In genomic region chr2:27959275-27959674, GRCm38 (mm10) we compare ENCODE assay signal across 21 mouse cellular contexts.
A peak's percentile ranks its signal among the peaks of the same experiment; 100 is the strongest.
DNase-seq lines count a peak whose midpoint lies in the region; ATAC-seq and TF ChIP-seq lines count a peak whose summit lies in the region.
"Had no signal": no experiment of that assay in that cellular context is flagged by ENCODE, and none has a peak within 500 bp of the region (broad histone marks: within the 10 kb centered on the region; RNA-seq: fewer than 3 reads in every experiment).

No protein-coding gene starts in this region.

- H3K36me3 ChIP-seq in kidney, embryonic 14.5 days (ENCODE audit: control insufficient read depth, insufficient read depth, low read length): peaks cover 9% of the 10 kb centered on the region; the same call in 1 of the 2 replicates
- H3K36me3 ChIP-seq in kidney, embryonic 16.5 days (ENCODE audit: insufficient read depth, low read length): no peaks in the 10 kb centered on the region
- H3K36me3 ChIP-seq in lung, embryonic 14.5 days (ENCODE audit: insufficient read depth): peaks cover 61% of the 10 kb centered on the region
- peaks cover 7% of the 10 kb centered on the region; the same call in 1 of the 2 replicates for H3K36me3 ChIP-seq in stomach, postnatal 0 days (ENCODE audit: control insufficient read depth, insufficient read depth, low read length)
- H3K36me3 ChIP-seq: hindbrain, embryonic 13.5 days; intestine, embryonic 15.5 days; liver, embryonic 15.5 days; midbrain, embryonic 13.5 days had no signal

- TF ChIP-seq EP300 in stomach, postnatal 0 days (optimal IDR thresholded peaks at IDR 0.05): no peak

- ATAC-seq in kidney, embryonic 14.5 days (ENCODE audit: low FRiP score, low TSS enrichment): 0 out of 2 replicates have a peak, but pooled peaks have one; percentile 29
- no peak for ATAC-seq in kidney, embryonic 16.5 days (ENCODE audit: low FRiP score, low TSS enrichment)
- no peak for ATAC-seq in lung, embryonic 14.5 days (ENCODE audit: insufficient read depth)
- ATAC-seq in stomach, postnatal 0 days (ENCODE audit: low FRiP score, low TSS enrichment): no peak
- no peak for ATAC-seq in megakaryocyte-erythroid progenitor cell, adult 5-6 weeks (replicated peaks; ENCODE audit: low FRiP score, low TSS enrichment, poor library complexity, severe bottlenecking)
- ATAC-seq: intestine, embryonic 15.5 days; midbrain, embryonic 13.5 days had no signal

- no peaks in the 10 kb centered on the region for H3K27me3 ChIP-seq in kidney, embryonic 14.5 days (ENCODE audit: control insufficient read depth, insufficient read depth, low read length)
- no peaks in the 10 kb centered on the region for H3K27me3 ChIP-seq in kidney, embryonic 16.5 days (ENCODE audit: insufficient read depth, low read length)
- H3K27me3 ChIP-seq in lung, embryonic 14.5 days (ENCODE audit: insufficient read depth, low read length): no peaks in the 10 kb centered on the region
- H3K27me3 ChIP-seq in stomach, postnatal 0 days (ENCODE audit: control insufficient read depth, insufficient read depth, low read length): no peaks in the 10 kb centered on the region
- H3K27me3 ChIP-seq: embryonic facial prominence, embryonic 13.5 days; intestine, embryonic 15.5 days; limb, embryonic 12.5 days; midbrain, embryonic 13.5 days had no signal

- no peak overlapping the region for H3K4me2 ChIP-seq in kidney, embryonic 14.5 days (replicated peaks; ENCODE audit: low read depth, low read length)
- H3K4me2 ChIP-seq in kidney, embryonic 16.5 days (replicated peaks; ENCODE audit: low read depth, low read length): no peak overlapping the region
- no peak overlapping the region for H3K4me2 ChIP-seq in lung, embryonic 14.5 days
- H3K4me2 ChIP-seq in stomach, postnatal 0 days (replicated peaks; ENCODE audit: low read depth): no peak overlapping the region
- H3K4me2 ChIP-seq: embryonic facial prominence, embryonic 13.5 days; heart, embryonic 11.5 days; hindbrain, embryonic 13.5 days; intestine, embryonic 15.5 days; limb, embryonic 12.5 days; liver, embryonic 15.5 days; midbrain, embryonic 13.5 days had no signal

- H3K27ac ChIP-seq in kidney, embryonic 14.5 days (ENCODE audit: low read depth, low read length): no peak overlapping the region
- no peak overlapping the region for H3K27ac ChIP-seq in kidney, embryonic 16.5 days (ENCODE audit: low read length)
- H3K27ac ChIP-seq in lung, embryonic 14.5 days (ENCODE audit: low read depth): no peak overlapping the region
- no peak overlapping the region for H3K27ac ChIP-seq in stomach, postnatal 0 days (replicated peaks)
- H3K27ac ChIP-seq: embryonic facial prominence, embryonic 13.5 days; gastrocnemius, adult 2 months; hindbrain, embryonic 13.5 days; intestine, embryonic 15.5 days; limb, embryonic 12.5 days; liver, embryonic 15.5 days; macrophage; midbrain, embryonic 13.5 days had no signal

- peak; percentile 19; the same call in 1 of the 2 replicates for TF ChIP-seq CTCF in lung, embryonic 14.5 days (IDR thresholded peaks at IDR 0.05; ENCODE audit: low read depth)
- peak; percentile 45 for TF ChIP-seq CTCF in stomach, postnatal 0 days (IDR thresholded peaks at IDR 0.05; ENCODE audit: low read depth)

- H3K9me3 ChIP-seq in kidney, embryonic 14.5 days (ENCODE audit: control insufficient read depth, low read length): no peaks in the 10 kb centered on the region
- H3K9me3 ChIP-seq in kidney, embryonic 16.5 days (ENCODE audit: low read length): no peaks in the 10 kb centered on the region
- H3K9me3 ChIP-seq in lung, embryonic 14.5 days (ENCODE audit: low read depth, low read length): no peaks in the 10 kb centered on the region
- no peaks in the 10 kb centered on the region for H3K9me3 ChIP-seq in stomach, postnatal 0 days (ENCODE audit: control insufficient read depth, low read length)
- H3K9me3 ChIP-seq: embryonic facial prominence, embryonic 13.5 days; hindbrain, embryonic 13.5 days; intestine, embryonic 15.5 days; limb, embryonic 12.5 days; liver, embryonic 15.5 days; midbrain, embryonic 13.5 days had no signal

- H3K9ac ChIP-seq in kidney, embryonic 14.5 days (ENCODE audit: low read depth, low read length): no peak overlapping the region
- no peak overlapping the region for H3K9ac ChIP-seq in kidney, embryonic 16.5 days (replicated peaks; ENCODE audit: low read length)
- no peak overlapping the region for H3K9ac ChIP-seq in lung, embryonic 14.5 days
- no peak overlapping the region for H3K9ac ChIP-seq in stomach, postnatal 0 days (ENCODE audit: low read length)
- H3K9ac ChIP-seq: embryonic facial prominence, embryonic 13.5 days; hindbrain, embryonic 13.5 days; intestine, embryonic 15.5 days; limb, embryonic 12.5 days; liver, embryonic 15.5 days; midbrain, embryonic 13.5 days had no signal

- H3K4me1 ChIP-seq in kidney, embryonic 14.5 days (ENCODE audit: control insufficient read depth, insufficient read depth, low read length): peaks cover 19% of the 10 kb centered on the region; the same call in 1 of the 2 replicates
- peaks cover 5% of the 10 kb centered on the region; the same call in 1 of the 2 replicates for H3K4me1 ChIP-seq in kidney, embryonic 16.5 days (ENCODE audit: insufficient read depth, low read length)
- peaks cover 30% of the 10 kb centered on the region for H3K4me1 ChIP-seq in lung, embryonic 14.5 days (ENCODE audit: insufficient read depth)
- H3K4me1 ChIP-seq in stomach, postnatal 0 days (replicated peaks; ENCODE audit: control insufficient read depth, insufficient read depth): peaks cover 5% of the 10 kb centered on the region; the same call in 1 of the 2 replicates
- H3K4me1 ChIP-seq: liver, embryonic 15.5 days had no signal

- DNase-seq in lung, embryonic 14.5 days: no peak
- DNase-seq in lung, postnatal 14 days: no peak
- DNase-seq in Muller cell, postnatal 12 days (ENCODE audit: inconsistent ontology term): peak; percentile 20
- no peak for DNase-seq in stomach, postnatal 0 days (ENCODE audit: low spot score)
- DNase-seq: adrenal gland, postnatal 14 days; cerebellum, postnatal 10 days; gastrocnemius, adult 2 months; heart, postnatal 14 days; kidney, postnatal 14 days; right cerebral cortex, postnatal 4 days had no signal

- H3K4me3 ChIP-seq in kidney, embryonic 14.5 days (ENCODE audit: low read length): no peak overlapping the region
- H3K4me3 ChIP-seq in kidney, embryonic 16.5 days (ENCODE audit: low read length): no peak overlapping the region
- no peak overlapping the region for H3K4me3 ChIP-seq in lung, embryonic 14.5 days (ENCODE audit: low read depth, low read length)
- no peak overlapping the region for H3K4me3 ChIP-seq in stomach, postnatal 0 days (ENCODE audit: low read depth, low read length)
- H3K4me3 ChIP-seq: embryonic facial prominence, embryonic 13.5 days; gastrocnemius, adult 2 months; hindbrain, embryonic 13.5 days; intestine, embryonic 15.5 days; limb, embryonic 12.5 days; liver, embryonic 15.5 days; midbrain, embryonic 13.5 days had no signal

- WGBS in kidney, embryonic 14.5 days: 63% methylated on average over 6 of the region's 6 CpGs
- 62% methylated on average over 6 of the region's 6 CpGs for WGBS in kidney, embryonic 16.5 days
- 80% methylated on average over 6 of the region's 6 CpGs for WGBS in lung, embryonic 14.5 days
- 75% methylated on average over 6 of the region's 6 CpGs for WGBS in stomach, postnatal 0 days
